Mouse (Mus musculus) yolk sac, embryonic 10.5 days (tissue): ENCODE data around the gene Vps13c.

Source experiments
- DNase-seq: peaks from one replicate; pipeline ENCODE4 v3.0.0-alpha.2; 2017; ENCODE audit warnings: low spot score

Gene Vps13c

GRCm38 (mm10) chr9:68022311-68023043 lies 182.3 kb downstream of the Vps13c start:
- no peak for DNase-seq

DNA sequence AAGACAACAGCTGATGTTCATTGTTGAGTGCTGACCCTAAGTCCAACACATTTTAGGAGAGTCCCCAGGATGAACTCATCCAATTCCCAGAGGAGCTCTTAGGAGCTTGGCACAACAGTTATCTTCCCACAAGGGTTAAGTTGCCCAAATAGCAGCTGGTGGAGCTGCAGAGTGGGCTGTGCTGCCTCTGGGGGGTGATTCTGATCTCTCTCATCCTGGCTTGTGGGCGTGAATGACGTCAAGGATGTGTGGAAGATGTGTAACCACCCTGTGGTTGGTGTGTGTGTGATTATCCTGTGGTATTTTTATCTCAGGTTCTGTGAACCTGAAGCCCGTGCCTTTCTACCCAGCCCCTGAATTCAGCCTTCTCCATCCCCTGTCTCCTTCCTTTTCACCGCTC lies 188.4 kb downstream of the Vps13c start:
- DNase-seq = no peak

DNA sequence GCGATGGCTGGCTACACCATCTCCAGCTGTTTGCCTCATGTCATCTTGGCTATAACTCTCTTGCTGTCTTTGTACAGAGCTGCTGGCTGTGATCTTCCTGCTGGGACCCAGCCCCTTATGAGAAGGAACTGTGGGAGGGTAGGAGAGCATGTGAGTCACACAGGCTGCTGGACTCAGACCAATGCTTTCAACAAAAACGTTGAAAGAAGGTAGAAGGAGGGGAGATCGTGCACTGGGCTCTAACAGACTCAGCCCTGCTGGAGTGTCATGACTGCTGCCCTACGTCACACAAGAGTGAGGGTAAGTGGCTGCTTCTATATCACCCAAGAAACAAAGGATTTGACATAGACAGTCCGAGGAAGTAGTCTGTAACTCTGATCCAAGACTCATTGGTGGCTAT lies 193.6 kb downstream of the Vps13c start:
- DNase-seq = no peak
